Comparison of ENCODE assay signal across 8 mouse cellular contexts in genomic region chr9:21337652-21338051, GRCm38 (mm10). TPM values are rescaled to one million over a fixed set of nuclear protein-coding genes. Genes with fewer than 3 reads are reported as not detected.
A peak's percentile ranks its signal among the peaks of the same experiment; 100 is the strongest.
DNase-seq lines count a peak whose midpoint lies in the region; ATAC-seq lines count a peak whose summit lies in the region.
"Had no signal": no experiment of that assay in that cellular context is flagged by ENCODE, and none has a peak within 500 bp of the region (broad histone marks: within the 10 kb centered on the region; RNA-seq: fewer than 3 reads in every experiment).

No protein-coding gene starts in this region.

- H3K27ac ChIP-seq in brown adipose tissue, adult 24 weeks (replicated peaks; ENCODE audit: low read depth, low read length): no peak overlapping the region
- peak overlapping the region; percentile 69 for H3K27ac ChIP-seq in kidney, embryonic 15.5 days
- H3K27ac ChIP-seq: macrophage had no signal

- 21% methylated on average over 20 of the region's 20 CpGs for WGBS in kidney, embryonic 15.5 days

- H3K36me3 ChIP-seq in kidney, embryonic 15.5 days: peaks cover 30% of the 10 kb centered on the region

- no peak overlapping the region for H3K9ac ChIP-seq in kidney, embryonic 15.5 days

- H3K4me3 ChIP-seq in brown adipose tissue, adult 24 weeks (ENCODE audit: insufficient read depth, low read depth, low read length): peak overlapping the region; percentile 13; the same call in 1 of the 2 replicates
- H3K4me3 ChIP-seq in kidney, embryonic 15.5 days (replicated peaks): peak overlapping the region; percentile 37

- ATAC-seq in kidney, embryonic 15.5 days (replicated peaks; ENCODE audit: low FRiP score): peak; percentile 88
- ATAC-seq in erythroblast, adult 5-6 weeks (replicated peaks; ENCODE audit: low FRiP score, poor library complexity, severe bottlenecking): no peak

- no peaks in the 10 kb centered on the region for H3K4me1 ChIP-seq in brown adipose tissue, adult 24 weeks (ENCODE audit: control insufficient read depth, insufficient read depth, insufficient read length, low read length)
- peaks cover 23% of the 10 kb centered on the region for H3K4me1 ChIP-seq in kidney, embryonic 15.5 days

- H3K4me2 ChIP-seq in kidney, embryonic 15.5 days: peak overlapping the region; percentile 43

- no peaks in the 10 kb centered on the region for H3K9me3 ChIP-seq in kidney, embryonic 15.5 days (replicated peaks)

- no peaks in the 10 kb centered on the region for H3K27me3 ChIP-seq in kidney, embryonic 15.5 days

- DNase-seq in gastrocnemius, adult 8-10 months (ENCODE audit: low spot score in 2 of 2): peak; percentile 53 to 67
- DNase-seq in lung, postnatal 36 days: peak; percentile 75
- no peak for DNase-seq in cerebellum, postnatal 36 days
- no peak for DNase-seq in thymus, postnatal 25 days

RNA-seq across cellular contexts. Expression of gene Slc44a2, which starts 17.2 kb away (rescaled TPM):
- polyA plus RNA-seq in brown adipose tissue, adult 24 weeks (2012; ENCODE audit: insufficient read depth, insufficient read length, missing spikeins): 9.0 and 9.6 TPM in 2 replicates
- total RNA-seq in gastrocnemius, adult 8-10 months (2022): 100 to 1,000 TPM; 155 to 165 (median 161) TPM
- polyA plus RNA-seq in kidney, embryonic 15.5 days (2015; fragmentation: Nextera tagmentation; extraction: Ambion mirVana): 85.4 and 97.1 TPM in 2 replicates
- total RNA-seq in erythroblast, adult 5-6 weeks (2015; ENCODE audit: low replicate concordance): 10.6 and 17.1 TPM in 2 replicates
- 11.7 and 14.5 TPM in 2 replicates for total RNA-seq in erythroblast, adult 5-6 weeks (2017; ENCODE audit: low replicate concordance)

RNA-seq across cellular contexts. Expression of gene Ap1m2, which starts 25.5 kb away (rescaled TPM):
- polyA plus RNA-seq in brown adipose tissue, adult 24 weeks (2012; ENCODE audit: insufficient read depth, insufficient read length, missing spikeins): not detected in 2 replicates
- total RNA-seq in gastrocnemius, adult 8-10 months (2022): not detected
- polyA plus RNA-seq in kidney, embryonic 15.5 days (2015; fragmentation: Nextera tagmentation; extraction: Ambion mirVana): 35.9 and 37.1 TPM in 2 replicates
- 0.58 TPM in 1 of 2 replicates, not detected in the other for total RNA-seq in erythroblast, adult 5-6 weeks (2015; ENCODE audit: low replicate concordance)
- total RNA-seq in erythroblast, adult 5-6 weeks (2017; ENCODE audit: low replicate concordance): not detected in 2 replicates
- polyA plus RNA-seq: macrophage had no signal

RNA-seq across cellular contexts. Expression of gene Ilf3, which starts 30.0 kb away (rescaled TPM):
- 11.7 and 13.8 TPM in 2 replicates for polyA plus RNA-seq in brown adipose tissue, adult 24 weeks (2012; ENCODE audit: insufficient read depth, insufficient read length, missing spikeins)
- 10 to 100 TPM; 15.8 to 20.6 (median 18.9) TPM for total RNA-seq in gastrocnemius, adult 8-10 months (2022)
- polyA plus RNA-seq in kidney, embryonic 15.5 days (2015; fragmentation: Nextera tagmentation; extraction: Ambion mirVana): 208 and 221 TPM in 2 replicates
- 12.5 and 15.2 TPM in 2 replicates for total RNA-seq in erythroblast, adult 5-6 weeks (2015; ENCODE audit: low replicate concordance)
- 14.2 and 16.5 TPM in 2 replicates for total RNA-seq in erythroblast, adult 5-6 weeks (2017; ENCODE audit: low replicate concordance)

RNA-seq across cellular contexts. Expression of gene Cdkn2d, which starts 46.4 kb away (rescaled TPM):
- polyA plus RNA-seq in brown adipose tissue, adult 24 weeks (2012; ENCODE audit: insufficient read depth, insufficient read length, missing spikeins): 11.1 and 13.5 TPM in 2 replicates
- 10 to 100 TPM in 3 of 4 experiments, 1 to 10 TPM in 1; 8.8 to 10.7 (median 10.6) TPM for total RNA-seq in gastrocnemius, adult 8-10 months (2022)
- polyA plus RNA-seq in kidney, embryonic 15.5 days (2015; fragmentation: Nextera tagmentation; extraction: Ambion mirVana): 51.2 and 51.5 TPM in 2 replicates
- 29.4 and 40.1 TPM in 2 replicates for total RNA-seq in erythroblast, adult 5-6 weeks (2015; ENCODE audit: low replicate concordance)
- 15.9 and 25.5 TPM in 2 replicates for total RNA-seq in erythroblast, adult 5-6 weeks (2017; ENCODE audit: low replicate concordance)

RNA-seq across cellular contexts. Expression of gene Kri1, which starts 49.9 kb away (rescaled TPM):
- 10.9 and 16.2 TPM in 2 replicates for polyA plus RNA-seq in brown adipose tissue, adult 24 weeks (2012; ENCODE audit: insufficient read depth, insufficient read length, missing spikeins)
- 10 to 100 TPM in 3 of 4 experiments, 1 to 10 TPM in 1; 8.4 to 13.0 (median 11.4) TPM for total RNA-seq in gastrocnemius, adult 8-10 months (2022)
- 13.8 and 19.8 TPM in 2 replicates for polyA plus RNA-seq in kidney, embryonic 15.5 days (2015; fragmentation: Nextera tagmentation; extraction: Ambion mirVana)
- 14.0 and 26.7 TPM in 2 replicates for total RNA-seq in erythroblast, adult 5-6 weeks (2015; ENCODE audit: low replicate concordance)
- total RNA-seq in erythroblast, adult 5-6 weeks (2017; ENCODE audit: low replicate concordance): 16.7 and 22.3 TPM in 2 replicates

Comparison
In these comparisons a context has a peak if more than half of its experiments do, and no peak if none do; other contexts are left out.
1. DNase-seq: peak in gastrocnemius, adult 8-10 months (2 of 2) and lung, postnatal 36 days (single experiment); none in cerebellum, postnatal 36 days (0 of 2) and thymus, postnatal 25 days (single experiment).
2. RNA of gene Slc44a2, which starts 17.2 kb away (total RNA-seq): 155 to 165 TPM in gastrocnemius, adult 8-10 months; 10.6 to 17.1 TPM in erythroblast, adult 5-6 weeks; every median in the first group is over 4 times any median in the second.